Mouse (Mus musculus): ENCODE data around the gene Strip2.
A peak's percentile ranks its signal among the peaks of the same experiment; 100 is the strongest.

Strip2 gene

GRCm38 (mm10) chr6:29930665-29931064 is 13.9 kb downstream of the Strip2 start:
- no peak for DNase-seq

- no peak for DNase-seq
These were observed 14.4 kb downstream of the Strip2 start for GRCm38 (mm10) chr6:29931181-29931580.

DNA sequence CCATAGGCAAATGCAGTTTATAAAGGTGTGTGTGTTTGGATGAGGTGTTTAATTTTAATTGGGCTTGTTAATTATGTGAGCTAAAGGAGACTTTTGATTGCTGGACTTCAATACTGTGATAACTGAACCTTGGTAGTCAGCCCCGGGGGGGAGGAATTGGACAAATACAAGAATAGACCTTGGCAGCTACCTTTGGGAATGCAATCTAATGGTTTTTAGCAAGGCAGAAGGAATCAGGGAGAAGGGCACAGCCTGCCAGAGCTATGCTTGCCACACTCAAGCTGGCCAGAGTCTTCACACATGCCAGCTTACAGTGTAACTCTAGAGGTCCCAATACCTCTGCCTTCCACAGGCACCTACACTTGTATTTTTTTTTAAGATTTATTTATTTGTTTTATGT is 18.9 kb downstream of the Strip2 start:
- DNase-seq, result no peak

DNA sequence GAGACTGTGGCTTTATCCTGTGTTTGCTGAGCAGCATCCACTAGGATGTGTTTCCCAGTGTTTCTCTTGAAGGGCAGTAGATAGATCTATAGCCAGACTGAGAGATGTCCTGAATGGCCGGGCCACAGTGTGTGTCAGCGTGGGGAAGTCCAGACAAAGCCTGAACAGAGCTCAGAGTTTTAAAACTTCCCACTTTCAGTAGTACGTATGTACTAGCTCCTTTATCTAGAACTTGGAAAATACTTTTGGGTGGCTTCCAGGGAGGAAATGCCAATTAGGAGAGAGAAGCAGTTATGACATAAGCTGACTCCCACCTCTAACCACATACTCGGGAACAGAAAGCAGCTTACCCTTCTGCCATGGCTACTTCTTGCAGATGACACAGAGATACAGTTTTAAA is 23.6 kb downstream of the Strip2 start:
- no peak for DNase-seq

- DNase-seq, result no peak
These were observed 24.2 kb downstream of the Strip2 start for GRCm38 (mm10) chr6:29941036-29941435.

GRCm38 (mm10) chr6:29944465-29944864 is 27.7 kb downstream of the Strip2 start:
- no peak for DNase-seq

DNA sequence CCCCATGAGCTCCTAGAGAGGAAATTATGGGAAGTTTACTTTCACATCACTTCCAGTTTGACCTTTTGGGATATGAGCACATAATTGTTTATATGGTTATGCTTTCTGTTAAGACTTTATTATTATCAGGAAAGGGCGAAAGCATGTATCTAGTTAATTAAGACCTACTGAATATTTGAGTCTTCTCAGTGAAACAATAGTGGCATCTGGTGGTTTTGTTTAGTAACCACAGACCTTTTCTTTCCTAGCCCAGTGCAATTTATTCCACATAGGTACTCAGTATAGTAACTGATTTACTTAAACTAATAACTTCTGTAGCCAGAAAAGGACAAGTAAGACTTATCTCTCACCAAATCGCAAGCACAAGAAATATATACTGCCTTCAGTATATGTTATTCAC is 29.8 kb downstream of the Strip2 start:
- no peak for DNase-seq

GRCm38 (mm10) chr6:29947823-29948222 is 31.0 kb downstream of the Strip2 start:
- DNase-seq, result no peak

DNA sequence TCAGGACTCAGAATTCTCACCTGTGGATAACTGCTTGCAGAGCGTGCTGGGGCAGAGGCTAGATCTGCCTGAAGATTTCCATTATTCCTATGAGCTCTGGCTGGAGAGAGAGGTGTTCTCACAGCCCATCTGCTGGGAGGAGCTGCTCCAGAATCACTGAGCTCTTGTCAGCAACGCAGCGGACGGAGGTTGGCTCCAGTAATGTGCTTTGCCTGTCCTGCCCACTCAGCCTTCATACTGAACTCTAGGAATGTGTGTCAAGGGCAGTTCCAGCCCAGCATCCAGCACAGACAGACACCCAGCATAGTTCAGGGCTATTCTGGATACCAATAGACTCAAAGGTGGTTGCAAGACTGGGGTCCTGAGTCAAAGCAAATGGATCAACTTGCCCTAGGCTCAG is 39.9 kb downstream of the Strip2 start:
- DNase-seq, result no peak

- DNase-seq, result no peak
These were observed 41.9 kb downstream of the Strip2 start for GRCm38 (mm10) chr6:29958669-29959068.

GRCm38 (mm10) chr6:29961081-29961480 is 44.3 kb downstream of the Strip2 start:
- no peak for DNase-seq

DNA sequence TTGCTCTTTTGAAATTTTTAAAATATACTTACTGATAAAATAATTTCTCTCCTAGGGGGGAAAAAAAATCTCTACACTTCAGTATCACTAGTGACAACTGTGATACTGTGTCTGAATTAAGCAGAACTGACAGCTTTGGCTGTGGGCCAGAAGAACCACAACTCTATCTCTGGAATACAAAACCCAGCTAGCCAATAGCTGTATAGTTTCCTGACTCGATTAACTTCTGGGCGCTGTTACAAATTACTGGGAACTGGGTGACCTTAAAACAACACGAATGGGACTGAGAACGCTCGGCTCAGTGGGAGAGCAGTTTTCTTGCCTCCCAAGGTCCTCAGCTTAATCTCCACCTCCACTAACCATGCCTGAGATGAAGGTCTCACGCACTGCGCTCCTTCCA is 51.1 kb downstream of the Strip2 start:
- no peak for DNase-seq

DNA sequence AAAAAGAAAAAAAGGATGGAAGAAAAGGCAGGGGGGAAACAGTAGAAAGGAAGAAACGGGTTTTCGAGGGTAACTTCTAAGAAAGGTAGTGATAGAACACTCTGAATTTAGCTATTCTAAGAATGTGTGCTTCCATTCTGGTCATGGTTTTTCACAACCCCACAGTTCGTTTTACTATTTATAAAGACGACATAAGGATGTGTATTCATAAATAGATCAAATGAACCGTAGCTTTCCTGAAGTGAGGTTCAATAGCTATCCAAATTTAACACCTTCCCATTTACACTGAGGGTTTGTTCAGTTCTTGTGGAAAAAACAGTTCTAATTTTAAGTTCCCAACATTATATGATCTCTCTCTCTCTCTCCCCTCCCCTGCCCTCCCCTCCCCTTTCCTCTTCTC is 56.5 kb downstream of the Strip2 start:
- no peak for DNase-seq

DNA sequence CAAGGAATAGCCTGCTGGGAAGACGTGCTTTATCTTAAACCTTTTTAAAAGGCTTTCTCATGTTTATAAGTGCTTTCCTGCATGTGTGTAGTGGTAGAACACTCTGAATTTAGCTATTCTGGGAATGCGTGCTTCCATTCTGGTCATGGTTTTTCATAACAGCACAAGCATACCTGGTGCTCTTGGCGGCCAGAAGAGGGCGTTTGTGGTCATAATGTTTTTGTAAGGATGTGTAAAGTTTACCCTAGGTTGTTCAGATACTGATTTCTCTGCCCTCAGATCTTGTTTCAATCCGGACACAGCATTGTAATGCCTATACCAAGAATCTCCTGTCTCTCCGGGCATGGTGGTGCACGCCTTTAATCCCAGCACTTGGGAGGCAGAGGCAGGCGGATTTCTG is 58.0 kb downstream of the Strip2 start:
- no peak for DNase-seq

DNA sequence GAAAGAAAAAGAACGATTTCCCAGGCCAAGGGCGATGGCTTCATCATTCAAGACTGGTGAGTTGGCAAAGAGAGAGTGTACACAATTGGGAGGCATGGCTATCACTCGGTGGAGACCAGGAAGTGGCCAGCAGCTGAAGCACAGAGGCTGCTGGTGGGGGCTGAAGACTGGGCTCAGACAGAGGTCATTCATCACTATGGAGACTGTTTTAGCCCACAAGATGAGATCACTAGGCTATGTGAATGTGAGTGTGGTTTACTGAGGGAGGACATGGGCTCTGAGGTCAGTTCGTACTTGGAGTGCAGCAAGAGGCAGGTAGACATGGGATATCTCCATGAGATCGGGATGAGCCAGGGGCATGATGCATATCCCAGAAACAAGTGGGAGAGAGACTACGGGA is 63.6 kb downstream of the Strip2 start:
- DNase-seq, result no peak

- DNase-seq, result no peak
These were observed 65.0 kb downstream of the Strip2 start for GRCm38 (mm10) chr6:29981797-29982196.

GRCm38 (mm10) chr6:29985058-29985498 is 68.3 kb downstream of the Strip2 start:
- peak; percentile 80 to 86 for DNase-seq

GRCm38 (mm10) chr6:29985504-29985903 is 68.7 kb downstream of the Strip2 start:
- no peak for DNase-seq

DNA sequence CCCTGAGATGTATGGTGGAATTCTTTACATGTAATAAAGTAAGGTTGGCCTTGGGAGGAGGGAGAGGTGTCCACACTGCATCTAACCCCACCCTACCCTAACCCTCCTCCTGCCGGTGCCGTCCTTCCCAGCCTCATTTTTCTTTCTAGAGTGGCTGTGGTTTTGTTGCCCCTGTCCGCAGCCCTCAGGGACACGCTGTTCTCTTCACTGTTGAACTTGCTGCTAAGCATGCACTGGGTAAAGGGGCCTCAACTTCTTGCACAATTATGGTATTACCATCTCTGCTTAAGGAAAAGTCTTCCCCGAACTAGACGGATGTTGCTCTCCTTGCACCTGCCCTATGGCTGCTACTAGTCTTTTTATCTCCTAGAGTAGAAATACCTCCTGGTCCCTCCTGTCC is 69.2 kb downstream of the Strip2 start:
- no peak for DNase-seq

DNA sequence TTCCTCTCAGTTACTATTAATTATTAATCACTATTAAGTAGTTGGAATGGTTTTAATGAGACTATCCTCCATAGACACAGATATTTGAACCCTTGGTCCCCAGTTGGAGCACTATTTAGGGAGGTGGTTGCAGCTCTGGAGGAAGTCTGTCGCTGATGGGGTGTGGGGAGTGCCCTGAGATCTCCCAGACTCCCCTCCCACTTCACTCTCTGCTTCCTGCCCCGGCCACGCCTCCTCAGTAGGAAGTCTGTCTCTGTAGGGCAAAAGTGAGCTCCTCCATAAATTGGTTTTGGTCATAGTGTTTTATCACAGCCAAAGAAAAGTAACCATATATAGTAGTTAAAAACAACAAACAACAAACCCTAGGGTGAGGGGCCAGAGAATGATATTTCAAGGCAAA is 70.4 kb downstream of the Strip2 start:
- peak; percentile 7 to 35 for DNase-seq

DNA sequence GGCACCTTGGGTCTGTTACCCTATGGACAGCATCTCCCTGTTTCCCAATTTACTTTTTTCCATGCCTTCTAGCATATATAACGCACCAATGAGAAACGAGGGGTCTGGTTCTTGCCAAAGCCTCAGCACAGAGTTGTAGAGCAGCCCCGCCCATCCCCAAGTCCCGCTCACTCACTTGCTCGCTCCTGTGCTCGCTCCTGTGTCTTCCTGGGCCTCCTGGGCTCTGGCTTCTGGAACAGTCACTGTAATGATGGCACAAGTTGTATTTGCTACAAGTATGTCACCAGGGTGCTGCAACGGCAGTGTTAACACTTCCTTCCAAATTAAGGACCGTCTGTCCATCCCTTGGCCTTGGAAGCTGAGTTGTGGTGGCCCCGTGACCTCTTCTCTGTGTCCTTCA is 81.3 kb downstream of the Strip2 start:
- DNase-seq, result no peak

DNA sequence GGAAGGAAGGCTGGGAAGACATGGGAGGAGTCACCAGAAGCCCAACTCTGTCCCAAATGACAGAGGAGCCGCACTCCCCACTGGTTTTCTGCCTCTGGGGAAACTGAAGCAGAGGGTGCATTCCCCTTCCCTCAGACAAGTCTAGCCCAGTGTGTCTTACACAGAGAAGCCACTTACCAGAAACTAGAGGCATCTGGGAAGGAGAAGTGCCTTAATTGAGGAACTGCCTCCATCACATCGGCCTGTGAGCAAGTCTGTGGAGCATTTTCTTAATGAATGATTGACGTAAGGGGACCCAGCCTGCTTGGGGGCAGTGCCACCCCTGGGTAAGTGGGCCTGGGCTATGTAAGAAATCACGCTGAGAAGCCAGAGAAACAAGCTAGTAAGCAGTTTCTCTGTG is 82.0 kb downstream of the Strip2 start:
- DNase-seq, result no peak

DNA sequence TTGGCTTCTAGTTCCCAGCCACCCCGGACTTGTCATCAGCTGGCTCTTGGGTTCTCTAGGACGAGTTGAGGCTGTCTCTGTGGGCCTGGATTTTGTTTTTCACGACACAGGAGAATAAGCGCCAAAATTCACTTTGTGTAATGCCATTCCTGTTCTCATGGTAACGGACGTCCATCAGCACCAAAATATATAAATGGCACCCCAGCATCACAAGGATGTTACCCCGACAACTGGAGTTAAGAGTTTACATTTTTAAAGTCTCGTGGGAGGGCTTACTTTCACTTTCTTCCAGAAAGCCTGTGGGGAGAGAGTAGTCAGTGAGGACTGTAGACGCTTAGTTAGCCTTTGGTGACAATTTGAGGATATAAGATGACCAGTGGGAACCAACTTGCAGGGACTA is 85.8 kb downstream of the Strip2 start:
- DNase-seq, result no peak

GRCm38 (mm10) chr6:30005851-30006250 is 89.0 kb downstream of the Strip2 start:
- no peak for DNase-seq

DNA sequence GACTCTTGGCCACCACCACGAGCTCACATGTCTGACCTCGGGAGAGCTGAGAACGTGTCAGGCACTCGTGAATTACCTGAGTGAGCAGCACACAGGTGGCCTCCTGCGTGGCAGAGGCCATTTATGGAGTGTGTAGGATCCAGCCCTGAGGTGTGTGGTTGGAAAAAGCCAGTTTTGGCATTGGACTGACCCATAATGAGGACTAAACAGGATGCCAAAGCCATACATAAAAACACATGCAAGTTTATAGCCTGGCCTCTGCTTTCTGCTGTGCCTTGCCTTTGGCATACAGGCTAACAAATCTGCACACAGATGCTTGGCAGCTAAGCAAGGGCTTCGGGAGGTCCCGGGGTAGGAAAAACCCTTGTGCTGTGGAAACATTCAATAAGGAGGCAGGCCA is 92.4 kb downstream of the Strip2 start:
- no peak for DNase-seq
